Mouse (Mus musculus): ENCODE results near the gene Shf. TPM values are rescaled to one million over a fixed set of nuclear protein-coding genes. Genes with fewer than 3 reads are reported as not detected.

The Shf gene
- total RNA-seq, 2 experiments from 2014 or later, result 70.3 to 78.4 TPM

GRCm38 (mm10) chr2:122377751-122378246 is 8.8 kb upstream of the Shf start:
- peak overlapping the region; percentile 97 for H3K27ac ChIP-seq
- intact Hi-C loops (cut with DNase I), result loop anchor here (1.0 to 5.0 kb wide), 7 partner anchors 29 to 361 kb away; partner anchors contain the start of genes Bloc1s6, Gatm, Slc30a4 and Sord
- DNase-seq (ENCODE audit: extremely low spot score in 1 of 2, low spot score in 2 of 2), result peak; percentile 76 to 80
- no peak for TF ChIP-seq CTCF (IDR thresholded peaks at IDR 0.05)
- H3K4me3 ChIP-seq, result peak overlapping the region; percentile 70

GRCm38 (mm10) chr2:122377215-122377674 is 8.3 kb upstream of the Shf start:
- intact Hi-C loops (cut with DNase I), result loop anchor here (2.0 to 5.0 kb wide), 4 partner anchors 145 to 362 kb away; partner anchors contain the start of genes Bloc1s6, Gatm, Slc30a4 and Sord
- DNase-seq (ENCODE audit: extremely low spot score in 1 of 2, low spot score in 2 of 2), result peak; percentile 96 to 98
- peak overlapping the region; percentile 97 for H3K27ac ChIP-seq
- H3K4me3 ChIP-seq, result peak overlapping the region; percentile 70
- no peak for TF ChIP-seq CTCF (IDR thresholded peaks at IDR 0.05)

- TF ChIP-seq CTCF (IDR thresholded peaks at IDR 0.05), result no peak
- peak; percentile 49 to 58 for DNase-seq (ENCODE audit: extremely low spot score in 1 of 2, low spot score in 2 of 2)
- H3K27ac ChIP-seq, result peak overlapping the region; percentile 94
- peak overlapping the region; percentile 69 for H3K4me3 ChIP-seq
- intact Hi-C loops (cut with DNase I), result loop anchor here (2.0 to 5.0 kb wide), 4 partner anchors 144 to 363 kb away; partner anchors contain the start of genes Bloc1s6, Gatm, Slc30a4 and Sord
Observed at GRCm38 (mm10) chr2:122376041-122376561, 7.1 kb upstream of the Shf start.

GRCm38 (mm10) chr2:122375391-122375991 is 6.5 kb upstream of the Shf start:
- intact Hi-C loops (cut with DNase I), result loop anchor here (1.0 to 5.0 kb wide), 4 partner anchors 143 to 327 kb away; partner anchors contain the start of genes B2m, Gatm, Slc30a4 and Sord
- Histone ChIP-seq H3K27ac (peak overlapping the region; percentile 94), H3K4me3 (peak overlapping the region; percentile 69)
- no peak for TF ChIP-seq CTCF (IDR thresholded peaks at IDR 0.05)
- DNase-seq (ENCODE audit: extremely low spot score in 1 of 2, low spot score in 2 of 2), result peak; percentile 95 to 97

GRCm38 (mm10) chr2:122374666-122375331 is 5.8 kb upstream of the Shf start:
- intact Hi-C loops (cut with DNase I), result loop anchor here (1.0 to 5.0 kb wide), 4 partner anchors 142 to 328 kb away; partner anchors contain the start of genes B2m, Gatm, Slc30a4 and Sord
- no peak for DNase-seq (ENCODE audit: extremely low spot score in 1 of 2, low spot score in 2 of 2)
- peak overlapping the region; percentile 90 for H3K27ac ChIP-seq
- H3K4me3 ChIP-seq, result peak overlapping the region; percentile 69
- no peak for TF ChIP-seq CTCF (IDR thresholded peaks at IDR 0.05)

GRCm38 (mm10) chr2:122374012-122374411 is 5.0 kb upstream of the Shf start:
- DNase-seq (ENCODE audit: extremely low spot score in 1 of 2, low spot score in 2 of 2), result no peak
- intact Hi-C loops (cut with DNase I), result no loop called here
- Histone ChIP-seq H3K4me3 (no peak overlapping the region), H3K27ac (no peak overlapping the region)
- TF ChIP-seq CTCF (IDR thresholded peaks at IDR 0.05), result no peak

- intact Hi-C loops (cut with DNase I), result no loop called here
- no peak for TF ChIP-seq CTCF (IDR thresholded peaks at IDR 0.05)
- Histone ChIP-seq H3K27ac (no peak overlapping the region), H3K4me3 (no peak overlapping the region)
- DNase-seq (ENCODE audit: extremely low spot score in 1 of 2, low spot score in 2 of 2), result no peak
Observed at GRCm38 (mm10) chr2:122372541-122372940, 3.6 kb upstream of the Shf start.

- intact Hi-C loops (cut with DNase I), result no loop called here
- TF ChIP-seq CTCF (IDR thresholded peaks at IDR 0.05), result no peak
Observed at GRCm38 (mm10) chr2:122372067-122372466, 3.1 kb upstream of the Shf start.

GRCm38 (mm10) chr2:122370101-122370750 is 1.3 kb upstream of the Shf start:
- H3K4me3 ChIP-seq, result no peak overlapping the region
- no peak for DNase-seq (ENCODE audit: extremely low spot score in 1 of 2, low spot score in 2 of 2)
- intact Hi-C loops (cut with DNase I), result no loop called here
- H3K27ac ChIP-seq, result no peak overlapping the region
- no peak for TF ChIP-seq CTCF (IDR thresholded peaks at IDR 0.05)

More at GRCm38 (mm10) chr2:122372067-122372466, 3.1 kb upstream of the Shf start:
- H3K27ac ChIP-seq, result no peak overlapping the region
- DNase-seq (ENCODE audit: extremely low spot score in 1 of 2, low spot score in 2 of 2), result no peak
- no peak overlapping the region for H3K4me3 ChIP-seq

GRCm38 (mm10) chr2:122368081-122368971 is 636 bp downstream of the Shf start:
- DNase-seq (ENCODE audit: extremely low spot score in 1 of 2, low spot score in 2 of 2), result peak in 1 of 2 experiments; percentile 44
- intact Hi-C loops (cut with DNase I), result loop anchor here (2.0 kb wide), 1 partner anchor 20 kb away; no protein-coding TSS in a partner anchor
- H3K27ac ChIP-seq, result peak overlapping the region; percentile 76
- TF ChIP-seq CTCF (IDR thresholded peaks at IDR 0.05), result peak; percentile 7
- H3K4me3 ChIP-seq, result peak overlapping the region; percentile 68

Measured in left cerebral cortex, adult 2 months (tissue).